In the genomic region with DNA sequence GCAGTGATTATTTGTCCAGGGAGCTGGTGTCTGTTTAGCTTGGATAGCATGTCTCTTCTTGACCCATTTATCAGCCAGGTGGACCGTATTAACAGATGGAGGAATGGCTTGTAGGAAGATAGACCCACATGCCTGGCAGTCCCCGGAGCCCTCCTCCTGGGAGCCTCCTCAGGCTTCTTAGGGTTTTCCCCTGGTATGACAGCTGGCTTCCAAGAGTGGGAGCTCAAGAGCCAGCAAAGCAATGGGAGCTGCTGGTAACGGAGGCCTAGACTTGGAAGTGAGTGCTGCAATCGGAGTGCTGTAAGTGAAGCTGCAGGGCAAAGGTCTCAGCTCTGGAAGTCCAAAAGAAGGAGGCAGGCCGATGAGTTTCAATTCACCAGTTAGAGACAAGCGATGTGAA, we compare ENCODE assay signal across 8 mouse cellular contexts. TPM values are rescaled to one million over a fixed set of nuclear protein-coding genes. Genes with fewer than 3 reads are reported as not detected.
DNase-seq lines count a peak whose midpoint lies in the region; ATAC-seq and TF ChIP-seq lines count a peak whose summit lies in the region.

No protein-coding gene starts in this region.

- no peak overlapping the region for H3K27ac ChIP-seq in gastrocnemius, adult 2 months
- H3K27ac ChIP-seq in hindbrain, embryonic 12.5 days: no peak overlapping the region

- no peaks in the 10 kb centered on the region for H3K9me3 ChIP-seq in hindbrain, embryonic 12.5 days (replicated peaks)

- no peak overlapping the region for H3K9ac ChIP-seq in hindbrain, embryonic 12.5 days

- DNase-seq in gastrocnemius, adult 2 months: peak; percentile 27
- no peak for DNase-seq in gastrocnemius, postnatal 10 days
- peak; percentile 52 for DNase-seq in MN1 (ENCODE audit: low spot score)
- DNase-seq in embryo, embryonic 10.5 days (ENCODE audit: low spot score): peak; percentile 37
- DNase-seq in layer of hippocampus, postnatal 14 days (ENCODE audit: low spot score in 2 of 2): peak; percentile 14 to 34
- DNase-seq in adrenal gland, adult 8-10 months: no peak

- H3K4me1 ChIP-seq in hindbrain, embryonic 12.5 days: no peaks in the 10 kb centered on the region

- no peak overlapping the region for H3K4me3 ChIP-seq in gastrocnemius, adult 2 months
- H3K4me3 ChIP-seq in hindbrain, embryonic 12.5 days: no peak overlapping the region

- WGBS in hindbrain, embryonic 12.5 days: 48% methylated on average over 6 of the region's 6 CpGs

- intact Hi-C loops in gastrocnemius, adult 2 months (cut with DNase I): no loop called here

- no peaks in the 10 kb centered on the region for H3K36me3 ChIP-seq in hindbrain, embryonic 12.5 days

- no peak for ATAC-seq in erythroid progenitor cell, adult 5-6 weeks (replicated peaks; ENCODE audit: low FRiP score, poor library complexity, severe bottlenecking)
- ATAC-seq in hindbrain, embryonic 12.5 days (ENCODE audit: low FRiP score): no peak

- TF ChIP-seq CTCF in gastrocnemius, adult 2 months (IDR thresholded peaks at IDR 0.05): peak; percentile 50

- H3K4me2 ChIP-seq in hindbrain, embryonic 12.5 days (replicated peaks): no peak overlapping the region

- no peaks in the 10 kb centered on the region for H3K27me3 ChIP-seq in hindbrain, embryonic 12.5 days

RNA-seq across cellular contexts. Expression of a gene that starts 37.3 kb away (rescaled TPM):
- 10 to 100 TPM; 16.8 to 17.7 TPM for total RNA-seq in gastrocnemius, adult 2 months (2021)
- 10 to 100 TPM; 17.1 to 21.6 TPM for total RNA-seq in gastrocnemius, postnatal 10 days (2021)
- 10 to 100 TPM; 21.5 to 24.8 TPM for total RNA-seq in layer of hippocampus, postnatal 14 days (2021)
- 35.0 and 43.6 TPM in 2 replicates for total RNA-seq in erythroid progenitor cell, adult 5-6 weeks (2015; ENCODE audit: low replicate concordance)
- total RNA-seq in erythroid progenitor cell, adult 5-6 weeks (2017; ENCODE audit: low replicate concordance): 7.3 and 13.7 TPM in 2 replicates
- total RNA-seq in adrenal gland, adult 8-10 months (2022): 10 to 100 TPM; 43.5 to 51.2 (median 47.0) TPM
- polyA plus RNA-seq in hindbrain, embryonic 12.5 days (2016; fragmentation: Nextera tagmentation; extraction: Ambion mirVana): 57.4 and 59.6 TPM in 2 replicates

Comparison
In these comparisons a context has a peak if more than half of its experiments do, and no peak if none do; other contexts are left out.
1. DNase-seq: peak in gastrocnemius, adult 2 months (single experiment), MN1 (single experiment), embryo, embryonic 10.5 days (single experiment) and layer of hippocampus, postnatal 14 days (2 of 2); none in gastrocnemius, postnatal 10 days (single experiment) and adrenal gland, adult 8-10 months (single experiment).